Mouse (Mus musculus) gastrocnemius, postnatal 14 days (tissue): ENCODE measurements at regions not wholly inside any gene's neighbourhood (a gene's known extent, or its start where the extent isn't known, plus 50 kb on each side); places are given as distances from the start of the nearest gene placed in this dataset.
"Not testable (repeated sequence)": the region's sequence is repeated elsewhere in the genome, so short reads cannot be mapped to it uniquely, and the experiment has no call there.

Source experiments
- DNase-seq: peaks from one replicate; pipeline ENCODE4 v3.0.0; 2021; ENCODE audit warnings: mixed read lengths
- intact Hi-C: fragments of 180-260 bp; cut with DNase I; formaldehyde crosslinking; loops from one replicate; pipeline ENCODE4 v1.15.1; 2025; ENCODE audit warnings: low total_unique reads

DNA sequence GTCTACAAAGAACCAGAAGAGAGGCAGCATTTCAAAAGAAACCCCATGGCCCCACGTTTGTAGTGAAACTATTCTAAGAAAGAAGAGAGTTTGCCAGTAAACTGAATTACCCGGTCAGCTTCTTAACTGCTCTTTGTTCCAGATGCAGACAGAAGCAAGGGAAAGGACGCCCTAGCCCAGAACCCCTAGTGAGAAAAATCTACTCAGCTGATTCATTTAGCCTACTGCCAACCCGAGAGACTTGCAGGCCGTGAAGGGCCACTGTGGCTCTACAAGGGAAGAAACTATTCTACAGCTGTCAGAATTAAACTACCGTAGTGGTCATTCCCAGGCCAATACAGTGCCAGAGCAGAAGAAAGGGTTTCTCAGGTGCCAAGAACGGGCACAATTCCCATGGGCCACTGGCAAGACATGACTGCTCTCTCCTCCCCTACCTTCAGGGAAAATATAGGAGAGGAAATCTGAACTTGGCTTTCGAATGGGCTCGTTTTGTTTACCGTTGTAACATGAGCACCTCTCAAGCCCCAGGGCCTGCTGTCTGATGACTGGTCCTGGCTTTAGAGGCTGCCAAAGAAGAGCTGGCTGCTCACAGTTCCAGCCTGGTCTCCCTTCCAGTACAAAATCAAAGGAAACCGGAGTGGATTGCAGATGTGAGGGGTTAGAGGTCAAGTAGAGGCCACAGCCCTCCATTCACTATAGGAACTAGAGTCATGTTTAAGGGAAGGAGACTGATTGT is 111.7 kb upstream of the Dlg1 start:
- peak; percentile 20 for DNase-seq
- intact Hi-C loops = no loop called here

DNA sequence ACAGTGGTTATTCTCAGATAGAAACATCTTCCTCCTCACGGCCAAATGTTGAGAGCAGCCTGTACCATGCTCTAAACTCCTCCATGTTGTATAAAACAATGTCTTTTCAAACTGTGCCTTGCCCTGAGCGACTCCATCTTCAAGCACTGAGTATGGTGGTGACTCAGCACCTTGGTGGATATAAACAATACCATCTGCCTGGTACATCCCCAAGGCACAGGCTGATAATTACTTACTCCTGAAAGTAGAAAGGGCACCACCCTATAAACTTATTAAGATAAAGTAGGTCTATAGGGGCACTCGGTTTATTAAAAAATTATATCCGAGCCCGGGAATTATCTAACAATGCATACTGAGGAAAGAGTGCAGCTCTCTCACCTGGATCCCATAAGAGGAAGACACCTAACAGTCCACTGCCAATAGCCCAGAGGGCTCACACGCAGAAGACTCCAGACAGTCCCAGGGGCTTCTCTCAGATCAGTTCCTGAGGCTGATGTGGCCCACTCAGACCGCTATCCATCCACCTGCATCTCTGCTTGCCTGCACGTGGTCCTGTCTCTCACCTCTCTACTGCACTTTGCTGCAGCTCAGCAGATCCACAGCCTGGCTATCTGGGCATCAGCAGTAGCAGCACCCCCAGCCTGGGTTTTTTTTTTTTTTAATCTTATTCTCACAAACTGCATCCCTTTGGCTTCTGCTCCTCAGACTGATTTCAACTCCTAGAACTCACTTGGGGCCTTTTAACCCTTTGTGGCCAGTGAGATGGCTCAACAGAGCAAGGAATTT is 109.7 kb upstream of the Dlg1 start:
- intact Hi-C loops = no loop called here
- no peak for DNase-seq

DNA sequence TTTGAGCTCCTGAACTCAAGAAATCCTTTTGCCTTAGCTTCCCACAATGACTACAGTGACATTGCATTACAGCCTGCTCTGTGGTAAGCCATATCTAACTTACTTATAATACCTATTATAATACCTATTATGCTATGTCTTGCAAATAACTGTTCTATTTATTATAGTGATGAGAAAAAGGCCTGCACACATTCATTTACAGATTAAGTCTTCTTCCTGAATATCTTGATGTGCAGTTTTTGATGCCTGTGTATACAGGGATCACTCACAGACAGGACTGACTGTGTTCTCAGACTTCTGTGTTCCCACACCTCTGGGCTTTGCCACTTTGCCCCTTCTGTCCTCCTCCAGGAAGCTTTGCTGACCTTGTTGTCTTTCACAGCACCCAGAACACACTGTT is 102.8 kb upstream of the Dlg1 start:
- intact Hi-C loops = no loop called here
- DNase-seq = no peak

DNA sequence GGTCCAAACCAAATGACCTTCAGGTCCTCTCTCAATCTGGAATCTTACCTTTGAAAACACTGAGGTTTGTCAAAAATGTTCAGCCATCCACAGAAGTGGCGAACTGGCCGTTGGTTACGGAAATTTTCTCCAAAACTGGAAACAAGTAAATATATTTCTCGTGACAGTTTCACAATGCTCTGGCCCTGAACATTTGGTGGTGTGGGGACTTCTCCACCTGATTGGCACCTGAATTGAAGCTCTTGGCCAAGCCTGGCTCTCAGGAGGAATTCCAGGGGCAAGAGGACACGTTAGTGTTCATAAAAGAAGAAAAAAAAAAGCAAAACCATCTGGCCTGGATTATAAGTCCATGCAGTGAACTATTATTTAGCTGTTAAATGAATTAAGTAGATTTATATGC is 98.3 kb upstream of the Dlg1 start:
- no peak for DNase-seq
- intact Hi-C loops = no loop called here

DNA sequence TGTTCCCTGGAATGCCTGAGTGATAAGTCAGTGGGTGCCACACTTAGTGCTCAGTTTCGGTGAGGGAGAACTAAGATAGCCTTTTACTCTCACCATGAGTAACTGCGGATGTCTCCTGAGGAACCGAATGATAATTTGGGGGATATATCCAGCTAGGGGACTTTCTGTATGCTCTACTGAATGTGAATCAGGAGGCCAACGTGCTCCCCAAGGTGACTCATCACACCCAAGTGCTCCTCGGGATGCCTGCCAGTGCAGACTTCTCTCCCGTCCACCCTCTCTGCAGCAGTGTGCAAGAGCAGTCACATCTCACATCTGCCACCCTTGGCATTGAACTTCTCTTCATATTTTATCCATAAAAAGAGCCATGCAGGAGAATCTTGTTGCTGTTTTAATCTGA is 94.9 kb upstream of the Dlg1 start:
- DNase-seq = no peak
- intact Hi-C loops = no loop called here

DNA sequence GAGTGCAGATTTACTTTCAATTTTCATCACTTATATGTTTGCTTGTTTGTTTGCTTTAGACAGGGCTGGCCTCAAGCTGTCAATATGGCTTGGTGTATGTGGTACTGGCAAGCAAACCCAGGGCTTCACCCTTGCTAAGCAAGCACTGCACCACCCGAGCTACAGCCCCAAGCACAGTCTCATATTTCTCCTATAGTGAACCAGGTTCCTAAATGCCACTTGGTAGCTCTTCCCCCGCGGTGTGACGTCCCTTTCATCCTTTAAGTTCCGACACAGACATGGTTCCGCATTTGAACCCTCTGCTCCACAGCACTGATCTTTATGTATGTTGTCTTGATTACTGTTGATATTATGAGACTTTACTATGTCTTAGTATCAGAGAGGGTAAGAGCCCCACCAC is 93.4 kb upstream of the Dlg1 start:
- DNase-seq = no peak
- intact Hi-C loops = no loop called here

DNA sequence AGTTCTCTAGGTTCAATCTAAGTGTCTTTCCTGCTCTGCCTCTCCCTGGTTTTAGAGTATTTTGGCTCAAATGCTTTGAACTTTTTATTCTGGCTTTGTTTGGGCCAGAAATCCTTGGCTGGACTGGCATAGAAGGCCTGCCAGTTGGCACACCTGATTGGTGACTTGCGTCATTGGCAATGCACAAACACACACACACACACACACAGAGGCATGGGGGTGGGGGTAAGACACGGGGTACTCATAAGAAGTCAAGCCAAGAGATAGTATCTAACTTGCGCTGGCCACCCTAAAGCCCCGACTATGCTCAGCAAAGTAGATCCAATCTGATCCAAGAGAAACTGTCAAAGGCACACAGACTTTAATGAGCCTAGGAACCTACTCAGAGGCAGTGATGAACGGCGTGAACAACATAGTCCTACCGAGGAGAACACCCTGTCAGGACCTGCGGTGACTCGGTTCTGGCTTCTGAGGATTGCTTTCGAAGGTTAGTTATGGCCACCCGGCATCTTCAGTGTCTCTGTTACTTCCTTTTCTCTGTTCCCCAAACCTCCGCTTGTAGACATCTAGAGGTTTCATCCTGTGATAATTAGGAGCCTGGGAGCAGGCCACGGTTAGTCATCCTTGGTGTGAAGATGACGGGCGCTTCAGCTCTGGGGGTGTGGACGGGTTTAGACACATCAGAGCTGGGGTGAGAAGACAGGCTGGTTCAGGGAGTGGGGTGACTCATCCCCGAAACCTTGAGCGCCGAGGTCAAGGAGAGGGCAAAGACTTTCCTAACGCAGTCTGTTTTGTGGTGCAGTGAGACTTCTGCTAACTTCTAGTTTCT is 92.7 kb upstream of the Dlg1 start:
- intact Hi-C loops = no loop called here
- peak; percentile 24 for DNase-seq

DNA sequence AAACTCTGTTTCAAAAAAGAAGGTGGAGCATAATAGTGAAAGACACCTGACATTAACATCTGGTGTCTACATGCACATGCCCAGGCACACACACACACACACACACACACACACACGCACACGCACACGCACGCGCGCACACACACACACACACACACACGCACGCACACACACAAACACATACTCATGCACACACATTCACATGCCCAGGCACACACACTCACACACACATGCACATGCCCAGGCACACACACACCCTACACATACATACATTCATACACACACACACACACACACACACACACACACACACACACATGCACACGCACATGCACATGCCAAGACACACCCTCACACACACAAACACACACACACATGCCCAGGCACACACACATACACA is 89.4 kb upstream of the Dlg1 start:
- intact Hi-C loops, DNase-seq: not testable (repeated sequence)

DNA sequence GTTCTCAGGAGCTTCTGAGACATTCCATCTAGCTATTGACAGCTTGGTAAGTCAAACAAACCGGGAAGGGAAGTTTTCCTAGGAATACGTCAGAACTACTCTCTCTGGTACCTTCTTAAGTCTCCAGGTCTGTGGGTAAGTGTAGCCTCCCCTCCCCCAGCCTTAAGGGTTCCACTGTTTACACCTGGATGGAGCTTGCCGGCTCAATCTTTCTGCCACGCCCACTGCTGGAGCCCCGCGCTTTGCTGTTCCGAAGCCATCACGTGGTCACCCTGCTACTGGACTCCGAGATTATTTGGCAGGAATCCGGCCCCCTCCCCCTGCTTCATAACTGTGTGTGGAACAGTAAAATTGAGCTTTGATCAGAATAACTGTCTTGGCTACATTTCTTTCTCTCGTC is 87.6 kb upstream of the Dlg1 start:
- DNase-seq, intact Hi-C loops: not testable (repeated sequence)

DNA sequence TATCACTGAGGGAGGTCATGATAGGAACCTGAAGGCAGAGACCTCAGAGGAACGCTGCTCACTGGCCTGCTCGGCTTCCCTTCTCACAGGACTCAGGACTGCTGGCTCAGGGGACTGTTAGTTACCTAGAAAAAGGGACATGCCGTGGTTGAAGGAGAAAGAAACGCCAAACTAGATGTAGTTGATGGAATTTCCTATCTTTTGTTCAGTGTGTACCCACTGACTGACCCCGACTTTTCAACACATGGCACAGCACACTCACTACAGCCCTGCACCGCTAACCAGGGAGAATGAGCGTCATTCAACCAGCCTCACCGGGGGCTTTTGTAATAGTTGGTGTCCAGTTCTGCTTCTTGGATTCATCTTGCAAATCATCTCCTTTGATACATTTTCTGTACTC is 86.8 kb upstream of the Dlg1 start:
- intact Hi-C loops = no loop called here

DNA sequence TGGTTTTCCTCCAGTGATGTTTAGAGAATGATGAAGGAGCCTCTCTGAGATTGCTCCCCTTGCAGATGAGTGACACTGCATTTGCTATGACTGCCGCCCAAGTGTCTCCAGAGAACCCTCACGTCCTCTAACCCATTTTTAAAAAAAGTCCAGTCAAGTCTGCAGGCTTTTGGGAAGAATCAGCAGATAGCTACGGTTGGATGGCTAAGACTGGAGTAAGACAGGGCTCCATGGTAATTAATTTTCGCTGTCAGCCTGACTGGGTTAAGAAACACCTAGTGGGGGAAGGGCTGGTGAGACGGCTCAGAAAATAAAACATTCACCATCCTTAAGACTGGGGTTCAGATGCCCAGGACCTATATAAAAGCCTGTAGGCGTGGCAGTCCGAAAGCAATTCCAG is 85.9 kb upstream of the Dlg1 start:
- intact Hi-C loops = no loop called here
- no peak for DNase-seq

More for the DNA sequence above, 86.8 kb upstream of the Dlg1 start:
- DNase-seq = no peak

DNA sequence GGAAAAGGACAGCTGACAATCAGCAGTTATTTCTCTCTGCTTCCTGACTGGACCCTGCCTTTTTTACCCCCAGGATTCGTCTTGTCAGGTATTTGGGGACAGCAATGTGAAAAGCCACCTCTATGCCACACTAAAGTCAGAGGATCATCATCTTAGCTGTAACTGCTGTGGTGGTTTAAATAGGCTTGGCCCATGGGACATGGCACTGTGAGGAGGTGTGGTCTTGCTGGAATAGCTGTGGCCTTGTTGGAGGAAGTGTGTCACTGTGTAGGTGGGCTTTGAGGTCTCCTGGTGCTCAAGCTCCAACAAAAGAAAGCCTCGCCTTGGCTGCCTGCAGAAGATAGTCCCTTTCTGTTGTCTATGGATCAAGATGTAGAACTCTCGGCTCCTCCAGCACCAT is 83.9 kb upstream of the Dlg1 start:
- intact Hi-C loops = no loop called here
- no peak for DNase-seq

DNA sequence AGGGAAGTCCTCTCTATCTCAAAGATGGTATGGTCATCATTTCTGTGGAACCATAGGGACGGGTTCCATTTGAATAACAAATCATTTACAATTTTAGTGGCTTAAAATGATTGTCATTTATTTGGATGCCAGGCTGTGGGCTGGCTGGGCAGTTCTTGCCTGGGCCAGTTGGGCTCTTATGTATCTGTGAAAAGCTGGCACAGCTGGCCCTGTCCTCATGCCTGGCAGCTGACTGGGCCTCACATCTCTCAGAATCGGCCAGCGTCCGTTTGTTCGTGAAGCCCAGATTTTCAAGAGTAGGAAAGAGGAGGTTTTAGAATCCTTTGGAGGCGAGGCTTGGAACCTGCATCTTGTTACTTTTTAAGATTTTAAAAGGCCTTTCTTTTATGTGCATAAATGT is 82.5 kb upstream of the Dlg1 start:
- no peak for DNase-seq
- intact Hi-C loops = no loop called here

DNA sequence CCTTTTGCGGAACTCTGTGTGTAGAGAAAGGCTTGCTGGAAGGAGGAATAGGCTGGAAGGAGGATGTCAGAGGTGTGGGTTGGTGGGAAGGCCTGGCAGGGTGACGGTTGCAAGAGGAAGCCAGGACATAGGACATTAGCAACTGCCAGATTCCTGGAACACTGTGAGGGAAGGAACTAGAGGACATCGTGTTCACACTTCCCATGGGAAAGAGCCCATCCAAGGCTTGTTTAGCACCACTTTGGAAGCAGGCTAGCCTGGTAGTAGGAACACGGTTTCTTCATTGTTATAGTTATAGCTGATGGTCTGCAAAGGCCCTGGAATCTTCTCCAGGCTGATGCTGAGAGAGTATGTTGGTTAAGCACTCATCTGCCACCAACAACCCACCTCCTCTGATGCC is 80.4 kb upstream of the Dlg1 start:
- no peak for DNase-seq
- intact Hi-C loops = no loop called here

DNA sequence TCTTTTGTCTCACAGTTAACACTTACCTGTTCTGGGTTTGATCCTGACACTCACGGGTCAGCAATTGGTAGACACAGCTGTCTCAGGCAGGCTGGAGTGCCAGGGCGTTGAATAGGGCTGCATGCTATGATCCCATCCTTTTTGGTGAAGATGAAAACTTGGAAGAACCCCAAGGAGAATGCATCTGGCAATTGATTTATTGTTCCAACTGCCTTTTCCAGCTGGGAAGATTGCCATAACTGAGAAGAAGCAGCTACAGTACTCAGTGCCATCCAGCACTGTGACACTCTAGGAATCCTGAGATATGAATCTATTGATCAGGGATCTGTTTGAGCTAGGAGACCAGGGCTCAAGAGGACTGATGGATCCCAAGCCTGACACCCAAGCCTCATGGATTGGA is 79.6 kb upstream of the Dlg1 start:
- no peak for DNase-seq
- intact Hi-C loops = no loop called here

DNA sequence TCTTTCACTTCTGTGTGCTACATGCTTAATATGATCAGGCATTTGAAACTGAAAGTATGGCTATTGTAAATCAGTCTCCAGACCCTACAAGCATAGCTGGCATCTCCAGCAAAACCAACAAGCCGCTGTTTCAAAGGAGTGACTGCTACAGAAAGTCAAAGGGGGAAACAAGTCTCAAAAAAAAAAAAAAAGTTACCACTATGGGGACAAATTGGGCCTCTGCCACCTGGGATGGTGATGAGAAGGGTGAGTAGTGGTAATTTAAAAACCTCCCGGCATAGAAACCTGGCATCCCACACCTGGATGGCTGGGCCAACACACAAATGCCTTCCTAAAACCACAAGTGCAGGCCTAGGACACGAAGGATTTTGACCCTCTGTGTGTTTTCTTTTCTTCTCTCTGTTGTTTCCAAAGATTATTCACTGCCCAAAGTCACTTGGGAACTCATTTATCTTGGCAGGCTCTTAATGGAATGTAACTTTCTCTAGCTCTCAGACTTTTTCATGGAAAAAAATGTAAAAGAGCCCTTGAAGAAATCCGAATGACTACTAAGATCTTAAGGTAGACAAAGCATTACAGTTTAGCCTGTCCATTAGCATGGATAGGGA is 78.9 kb upstream of the Dlg1 start:
- intact Hi-C loops = no loop called here
- DNase-seq = no peak

DNA sequence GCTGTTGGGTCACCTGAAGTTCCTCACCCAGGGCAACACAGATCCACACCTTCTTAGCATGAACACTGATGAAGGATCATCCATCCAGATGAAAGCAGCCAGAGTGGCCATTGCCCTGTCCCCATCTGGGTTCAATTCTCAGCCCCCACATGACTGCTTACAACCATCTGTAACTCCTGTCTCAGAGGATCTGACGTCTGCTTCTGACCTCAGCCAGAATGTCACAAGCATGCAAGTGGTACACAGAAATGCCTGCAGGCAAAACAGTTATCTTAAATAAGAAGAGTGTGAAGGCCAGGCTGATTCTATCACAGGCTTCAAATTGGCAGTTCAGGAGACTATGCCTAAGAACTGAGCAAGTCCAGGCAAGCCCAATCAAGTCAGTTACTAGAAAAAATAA is 76.2 kb upstream of the Dlg1 start:
- no peak for DNase-seq

DNA sequence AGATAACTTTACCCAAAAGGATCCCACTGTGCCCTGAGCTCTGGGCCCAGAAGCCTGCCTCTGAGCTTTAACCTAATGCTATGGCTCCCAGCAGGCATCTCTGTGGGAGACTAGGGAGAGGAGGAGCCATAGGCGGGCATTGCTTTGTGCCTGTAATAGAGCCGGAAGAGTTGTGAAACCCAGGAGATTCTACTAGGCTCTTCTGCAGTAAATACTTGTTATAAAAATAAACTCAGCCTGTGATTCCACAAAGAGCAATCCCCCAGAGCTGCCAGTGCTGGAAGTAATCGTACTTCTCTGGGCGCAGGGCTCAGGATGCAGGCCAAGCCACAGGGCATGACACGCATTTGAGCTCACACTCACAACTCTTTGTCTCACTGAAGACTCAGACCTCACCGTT is 73.7 kb upstream of the Dlg1 start:
- peak; percentile 34 for DNase-seq
- intact Hi-C loops = no loop called here

More for the DNA sequence above, 76.2 kb upstream of the Dlg1 start:
- intact Hi-C loops = no loop called here

DNA sequence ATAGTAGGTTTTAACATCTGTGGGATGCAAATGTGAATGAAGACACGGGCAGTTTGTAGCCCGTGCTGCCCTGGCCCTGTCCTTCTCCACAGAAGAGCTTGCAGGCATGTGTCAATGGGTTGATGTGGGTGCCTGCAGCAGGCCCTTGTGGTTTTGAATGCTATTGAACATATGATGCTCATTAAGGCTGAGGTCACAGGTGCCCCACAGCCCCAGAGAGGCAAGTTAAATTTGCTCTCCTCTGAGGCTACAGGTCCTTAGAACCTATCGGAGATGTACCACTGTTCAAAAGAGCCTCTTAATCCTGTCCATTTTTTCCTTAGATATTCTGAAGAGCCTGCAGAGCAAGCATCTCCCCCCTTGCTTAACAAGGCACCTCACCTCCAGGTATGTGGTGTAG is 71.7 kb upstream of the Dlg1 start:
- no peak for DNase-seq
- intact Hi-C loops = no loop called here
